Mouse (Mus musculus): Measurements from ENCODE around the gene Ache. TPM values are rescaled to one million over a fixed set of nuclear protein-coding genes. Genes with fewer than 3 reads are reported as not detected.
"Not testable (repeated sequence)": the region's sequence is repeated elsewhere in the genome, so short reads cannot be mapped to it uniquely, and the experiment has no call there.

Ache gene
- 0.25 and 0.47 TPM in 2 replicates for total RNA-seq (2017)

GRCm38 (mm10) chr5:137287032-137287952 lies at the start of gene Ache:
Gene Ache, plus strand, starts transcription at chr5:137287519.
- ATAC-seq (ENCODE audit: extremely low read depth, insufficient number of reproducible peaks, low FRiP score, poor library complexity, severe bottlenecking) = no peak

DNA sequence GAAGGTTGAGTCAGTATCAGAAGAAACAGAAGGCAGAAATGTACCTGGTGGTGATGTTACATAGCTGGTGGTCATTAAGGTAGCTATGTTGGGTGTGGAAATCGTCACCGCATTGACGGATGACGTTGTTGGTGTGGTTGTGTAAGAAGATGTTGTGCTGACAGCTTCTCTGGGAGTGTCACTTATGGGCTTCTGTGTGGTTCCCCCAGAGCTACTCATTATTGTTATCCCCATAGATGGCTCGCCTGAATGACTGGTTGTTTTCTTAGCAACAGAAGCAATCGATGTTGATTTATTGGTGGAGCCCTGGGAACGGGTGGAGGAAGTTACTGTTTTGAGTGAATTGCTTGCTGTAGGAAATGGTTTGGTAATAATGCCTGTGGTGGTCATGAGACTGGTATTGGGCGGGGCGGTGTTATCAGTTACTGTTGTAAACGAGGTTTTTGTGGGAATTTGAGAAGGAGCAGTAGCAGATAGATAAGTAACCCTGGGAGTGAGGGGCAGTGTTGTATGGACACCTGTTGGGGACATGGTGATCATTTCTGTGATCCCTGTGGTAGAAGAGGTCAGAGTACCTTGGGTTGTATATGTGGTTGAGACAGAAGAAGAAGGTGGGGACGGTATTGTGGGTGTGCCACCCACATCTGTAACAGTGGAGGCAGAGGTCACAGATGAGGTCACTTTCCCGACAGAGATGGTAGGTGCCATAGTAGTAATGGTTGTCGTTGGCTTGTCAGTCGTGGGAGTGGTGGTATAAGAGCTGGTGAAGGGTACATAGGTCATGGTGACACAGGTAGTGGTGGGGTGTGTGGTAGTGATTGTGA lies 23.2 kb upstream of the Ache start:
- ATAC-seq (ENCODE audit: extremely low read depth, insufficient number of reproducible peaks, low FRiP score, poor library complexity, severe bottlenecking) = peak; percentile 82

DNA sequence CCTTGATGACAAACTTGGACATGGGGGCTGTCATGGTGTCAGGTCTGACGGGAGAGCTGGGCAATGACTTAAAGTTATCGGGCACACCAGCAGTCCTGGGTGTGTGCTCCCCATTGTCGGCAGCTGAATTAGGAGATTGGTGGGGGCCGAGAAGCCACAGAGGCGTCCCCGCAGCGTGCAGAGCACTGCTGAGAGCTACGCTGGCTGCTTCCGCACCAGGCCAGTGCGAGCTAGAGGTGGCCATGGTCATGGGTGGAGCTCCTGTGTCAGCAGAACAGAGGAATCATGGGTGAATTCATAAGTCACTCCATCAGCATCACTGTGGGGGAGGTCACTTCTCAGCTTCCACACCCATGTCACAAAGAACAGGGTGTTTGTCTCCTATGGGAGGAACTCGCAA lies 22.5 kb upstream of the Ache start:
- peak; percentile 14; the same call in 1 of the 2 replicates for ATAC-seq (ENCODE audit: extremely low read depth, insufficient number of reproducible peaks, low FRiP score, poor library complexity, severe bottlenecking)

GRCm38 (mm10) chr5:137268131-137268910 lies 19.0 kb upstream of the Ache start:
- 0 out of 2 replicates have a peak, but pooled peaks have one; percentile 2 for ATAC-seq (ENCODE audit: extremely low read depth, insufficient number of reproducible peaks, low FRiP score, poor library complexity, severe bottlenecking)

DNA sequence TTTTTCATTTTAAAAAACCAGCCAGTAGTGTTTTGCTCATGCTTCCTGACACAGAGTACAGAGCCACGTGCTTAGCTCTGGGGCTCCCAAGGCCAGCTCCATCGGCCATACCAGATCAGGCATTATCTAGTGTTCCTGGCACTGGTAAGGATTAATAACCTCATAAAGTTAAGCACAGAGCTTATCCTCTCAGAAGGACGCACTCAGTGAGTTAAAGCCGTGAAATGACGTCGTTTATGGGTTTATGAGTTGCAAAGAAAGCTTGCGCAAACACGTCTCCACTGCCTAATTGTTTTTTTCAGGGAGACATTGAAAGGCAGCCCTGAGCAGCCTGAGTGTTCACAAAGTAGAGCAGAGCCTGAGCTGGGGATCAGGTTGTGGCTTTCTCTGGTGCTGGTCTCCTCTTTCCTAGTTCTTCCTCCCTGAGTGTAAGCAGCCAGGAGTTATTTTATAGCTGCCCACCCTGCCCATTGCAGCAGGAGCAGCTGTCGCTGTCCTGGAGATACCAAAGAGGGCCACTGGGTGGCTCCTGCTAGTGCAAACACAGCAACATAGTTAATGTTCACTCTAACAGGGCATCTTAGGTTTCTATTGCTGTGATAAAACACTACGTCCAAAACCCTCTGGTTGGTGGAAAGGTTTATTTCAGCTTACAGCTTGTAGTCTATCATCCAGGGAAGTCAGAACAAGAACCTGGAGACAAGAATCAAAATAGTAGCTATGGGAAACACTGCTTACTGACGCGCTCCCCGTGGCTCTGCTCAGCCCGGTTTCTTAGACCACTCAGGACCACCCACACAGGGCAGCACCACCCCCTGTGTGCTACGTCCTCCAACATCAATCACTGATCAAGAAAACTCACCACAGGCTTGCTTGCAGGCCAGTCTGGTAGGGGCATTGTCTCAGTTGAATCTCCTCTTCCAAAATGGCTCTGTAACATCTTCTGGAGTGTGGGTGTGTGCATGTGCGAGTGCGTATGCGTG lies 9.7 kb upstream of the Ache start:
- peak; percentile 18; the same call in 1 of the 2 replicates for ATAC-seq (ENCODE audit: extremely low read depth, insufficient number of reproducible peaks, low FRiP score, poor library complexity, severe bottlenecking)

DNA sequence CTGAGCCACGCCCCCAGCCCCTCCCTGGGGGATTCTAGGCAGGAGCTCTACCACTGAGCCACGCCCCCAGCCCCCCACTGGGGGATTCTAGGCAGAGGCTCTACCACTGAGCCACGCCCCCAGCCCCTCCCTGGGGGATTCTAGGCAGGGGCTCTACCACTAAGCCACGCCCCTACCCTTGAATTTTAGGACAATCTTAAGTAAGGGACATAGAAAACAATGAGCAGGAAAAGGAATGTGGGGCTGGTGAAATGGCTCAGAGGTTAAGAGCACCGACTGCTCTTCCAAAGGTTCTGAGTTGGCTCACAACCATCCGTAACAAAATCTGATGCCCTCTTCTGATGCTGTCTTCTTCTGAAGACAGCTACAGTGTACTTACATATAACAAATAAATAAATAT lies 2.9 kb upstream of the Ache start:
- not testable (repeated sequence) for ATAC-seq (ENCODE audit: extremely low read depth, insufficient number of reproducible peaks, low FRiP score, poor library complexity, severe bottlenecking)

DNA sequence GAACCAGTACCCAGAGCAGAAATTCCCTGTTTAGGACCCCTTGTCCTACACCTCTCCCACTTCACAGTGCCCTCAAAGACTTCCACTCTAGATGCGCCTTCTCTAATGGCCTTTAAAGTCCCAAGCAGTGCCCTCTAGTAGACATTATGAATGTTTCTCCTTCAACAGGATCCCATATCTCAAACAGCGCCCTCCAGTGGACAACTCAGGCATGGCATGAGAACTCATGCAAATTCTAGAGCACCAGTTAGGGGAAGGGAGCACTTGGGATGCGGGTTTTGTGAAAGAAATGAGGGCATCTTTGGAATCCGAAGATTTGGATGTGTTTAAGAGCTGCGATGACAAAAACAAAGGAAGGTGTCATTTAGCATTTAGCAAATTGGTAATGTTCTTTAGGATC lies 2.3 kb upstream of the Ache start:
- 0 out of 2 replicates have a peak, but pooled peaks have one; percentile 16 for ATAC-seq (ENCODE audit: extremely low read depth, insufficient number of reproducible peaks, low FRiP score, poor library complexity, severe bottlenecking)

- no peak for ATAC-seq (ENCODE audit: extremely low read depth, insufficient number of reproducible peaks, low FRiP score, poor library complexity, severe bottlenecking)
Measured at GRCm38 (mm10) chr5:137285986-137286385, 1.3 kb upstream of the Ache start.

GRCm38 (mm10) chr5:137286655-137287031 lies 676 bp upstream of the Ache start:
- ATAC-seq (ENCODE audit: extremely low read depth, insufficient number of reproducible peaks, low FRiP score, poor library complexity, severe bottlenecking) = peak; percentile 83

DNA sequence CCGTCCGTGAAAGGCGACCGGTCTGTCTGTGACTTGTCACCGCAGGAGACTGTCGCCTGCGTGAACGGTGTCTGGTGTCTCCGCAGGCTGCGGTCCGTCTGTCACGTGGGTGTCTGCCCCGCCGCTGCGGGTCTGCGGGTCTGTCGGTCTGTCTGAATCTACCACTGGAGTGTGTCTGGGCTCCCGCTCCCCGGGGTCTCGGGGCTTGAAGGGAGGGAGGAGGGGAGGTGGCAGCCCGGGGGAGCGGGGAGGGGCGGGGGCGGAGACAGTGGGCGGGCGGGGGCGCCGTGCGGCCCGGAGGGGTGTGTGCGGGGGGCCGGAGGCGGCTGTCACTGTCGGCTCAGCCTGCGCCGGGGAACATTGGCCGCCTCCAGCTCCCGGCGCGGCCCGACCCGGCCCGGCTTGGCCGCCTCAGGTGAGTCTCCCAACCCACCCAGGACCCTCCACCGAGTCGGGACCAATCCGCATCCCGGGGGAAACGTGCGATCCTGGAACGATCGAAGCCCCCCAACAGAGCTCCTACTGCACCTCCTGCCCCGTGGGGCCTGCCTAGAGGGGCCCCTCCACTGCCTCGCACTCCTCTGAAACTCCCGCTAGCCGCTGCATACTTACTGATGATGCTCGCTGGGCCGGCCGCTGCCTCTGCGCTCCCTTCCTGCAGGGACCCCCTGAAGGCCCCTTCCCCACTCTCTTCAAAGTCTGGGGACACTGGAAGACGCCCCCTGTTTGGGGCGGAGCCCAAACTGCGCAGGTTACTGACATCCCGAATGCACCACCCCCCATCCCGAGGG lies 829 bp downstream of the Ache start:
- no peak for ATAC-seq (ENCODE audit: extremely low read depth, insufficient number of reproducible peaks, low FRiP score, poor library complexity, severe bottlenecking)

DNA sequence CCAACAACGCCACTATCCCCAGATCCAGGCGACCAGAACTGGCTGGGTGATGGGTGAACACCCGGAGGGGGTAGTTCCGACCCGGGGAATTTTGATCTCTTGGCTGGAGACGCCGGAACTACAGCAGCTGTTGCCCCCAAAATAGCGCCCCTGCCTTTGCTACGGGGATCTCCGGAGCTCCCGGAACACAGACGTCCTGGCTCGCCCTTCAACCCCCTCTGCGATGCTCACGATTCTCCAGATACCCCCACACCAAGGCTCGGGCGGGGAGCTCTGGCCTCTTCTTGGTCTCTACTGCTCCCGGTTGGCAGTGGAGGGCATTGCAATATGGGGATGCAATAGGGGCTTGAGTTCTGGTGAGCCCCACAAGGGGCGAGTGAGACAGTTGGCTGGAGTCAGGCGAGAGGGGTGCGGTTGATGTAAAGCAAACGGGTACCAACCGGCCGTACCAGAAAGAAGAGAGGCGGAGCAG lies 1.7 kb downstream of the Ache start:
- ATAC-seq (ENCODE audit: extremely low read depth, insufficient number of reproducible peaks, low FRiP score, poor library complexity, severe bottlenecking) = no peak

- ATAC-seq (ENCODE audit: extremely low read depth, insufficient number of reproducible peaks, low FRiP score, poor library complexity, severe bottlenecking) = no peak
Measured at GRCm38 (mm10) chr5:137289591-137290365, 2.5 kb downstream of the Ache start.

- ATAC-seq (ENCODE audit: extremely low read depth, insufficient number of reproducible peaks, low FRiP score, poor library complexity, severe bottlenecking) = no peak
Measured at GRCm38 (mm10) chr5:137290677-137291076, 3.4 kb downstream of the Ache start.

DNA sequence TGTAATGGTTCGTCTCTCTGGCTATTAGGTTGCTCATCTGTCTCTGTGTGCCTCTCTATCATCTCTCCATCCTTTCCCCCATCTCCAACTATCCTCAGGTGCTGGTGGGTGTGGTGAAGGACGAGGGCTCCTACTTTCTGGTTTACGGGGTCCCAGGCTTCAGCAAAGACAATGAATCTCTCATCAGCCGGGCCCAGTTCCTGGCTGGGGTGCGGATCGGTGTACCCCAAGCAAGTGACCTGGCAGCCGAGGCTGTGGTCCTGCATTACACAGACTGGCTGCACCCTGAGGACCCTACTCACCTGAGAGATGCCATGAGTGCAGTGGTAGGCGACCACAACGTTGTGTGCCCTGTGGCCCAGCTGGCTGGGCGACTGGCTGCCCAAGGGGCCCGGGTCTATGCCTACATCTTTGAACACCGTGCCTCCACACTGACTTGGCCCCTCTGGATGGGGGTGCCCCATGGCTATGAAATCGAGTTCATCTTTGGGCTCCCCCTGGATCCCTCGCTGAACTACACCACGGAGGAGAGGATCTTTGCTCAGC lies 4.1 kb downstream of the Ache start:
- ATAC-seq (ENCODE audit: extremely low read depth, insufficient number of reproducible peaks, low FRiP score, poor library complexity, severe bottlenecking) = no peak

DNA sequence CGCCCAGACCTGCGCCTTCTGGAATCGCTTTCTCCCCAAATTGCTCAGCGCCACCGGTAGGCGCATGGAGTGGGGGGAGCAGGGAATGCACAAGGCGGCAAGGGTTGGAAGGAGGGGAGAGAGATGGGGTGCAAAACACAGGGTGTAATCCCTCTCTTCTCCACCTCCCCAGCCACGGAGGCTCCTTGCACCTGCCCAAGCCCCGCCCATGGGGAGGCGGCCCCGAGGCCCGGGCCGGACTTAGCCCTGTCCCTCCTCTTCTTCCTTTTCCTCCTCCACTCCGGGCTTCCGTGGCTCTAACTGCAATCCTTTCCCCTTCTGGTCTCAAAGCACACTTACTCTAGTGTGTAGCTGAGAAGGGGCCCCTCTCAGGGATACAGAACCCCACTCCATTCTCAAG lies 6.0 kb downstream of the Ache start:
- ATAC-seq (ENCODE audit: extremely low read depth, insufficient number of reproducible peaks, low FRiP score, poor library complexity, severe bottlenecking) = peak; percentile 15; the same call in 1 of the 2 replicates

All from neutrophil, adult 5-6 weeks (primary cell).